Mouse (Mus musculus) testis, adult 2 months (tissue): ENCODE results near the gene Heg1. TPM values are rescaled to one million over a fixed set of nuclear protein-coding genes. Genes with fewer than 3 reads are reported as not detected.

Source experiments
- H3K27ac ChIP-seq: fragments of 200-500 bp; 2 replicates; pipeline ENCODE4 v1.5.1; 2012; ENCODE audit warnings: low read depth, low read length; ENCODE audit not compliant: control insufficient read depth, insufficient read depth
- H3K27me3 ChIP-seq: fragments of 200-500 bp; 2 replicates; pipeline ENCODE4 v1.6.1; 2012; ENCODE audit warnings: mild to moderate bottlenecking, low read length, moderate library complexity; ENCODE audit not compliant: control insufficient read depth, insufficient read depth
- H3K36me3 ChIP-seq: fragments of 200-500 bp; 2 replicates; pipeline ENCODE4 v1.6.1; 2012; ENCODE audit warnings: mild to moderate bottlenecking, low read length; ENCODE audit not compliant: control insufficient read depth, insufficient read depth
- H3K4me1 ChIP-seq: fragments of 200-500 bp; 2 replicates; pipeline ENCODE4 v1.6.1; 2012; ENCODE audit warnings: low read length; ENCODE audit not compliant: control insufficient read depth, insufficient read depth
- H3K4me3 ChIP-seq: fragments of 200-500 bp; 2 replicates; pipeline ENCODE4 v1.5.1; 2012; ENCODE audit warnings: low read depth, mild to moderate bottlenecking, low read length, moderate library complexity, mixed read lengths; ENCODE audit not compliant: control insufficient read depth
- CTCF ChIP-seq: fragments of 200-500 bp; IDR thresholded peaks from 2 replicates; pipeline ENCODE4 v1.5.1; 2012; ENCODE audit warnings: low read depth, mild to moderate bottlenecking, inconsistent platforms, low read length, moderate library complexity; ENCODE audit not compliant: control insufficient read depth, insufficient read depth, insufficient replicate concordance
- POLR2A ChIP-seq: fragments of 200-500 bp; IDR thresholded peaks from 2 replicates; pipeline ENCODE4 v1.6.1; 2012; ENCODE audit warnings: low read depth, mild to moderate bottlenecking, inconsistent platforms, low read length, moderate library complexity; ENCODE audit not compliant: control insufficient read depth
- polyA plus RNA-seq: library from polyadenylated mRNA; depleted of rRNA; stranded (reverse); fragments of >200 nt; gene quantifications from 2 replicates; pipeline ENCODE4 v1.2.3, GENCODE M21; 2012

The Heg1 gene
- polyA plus RNA-seq, 1 experiment: 12.9 TPM

DNA sequence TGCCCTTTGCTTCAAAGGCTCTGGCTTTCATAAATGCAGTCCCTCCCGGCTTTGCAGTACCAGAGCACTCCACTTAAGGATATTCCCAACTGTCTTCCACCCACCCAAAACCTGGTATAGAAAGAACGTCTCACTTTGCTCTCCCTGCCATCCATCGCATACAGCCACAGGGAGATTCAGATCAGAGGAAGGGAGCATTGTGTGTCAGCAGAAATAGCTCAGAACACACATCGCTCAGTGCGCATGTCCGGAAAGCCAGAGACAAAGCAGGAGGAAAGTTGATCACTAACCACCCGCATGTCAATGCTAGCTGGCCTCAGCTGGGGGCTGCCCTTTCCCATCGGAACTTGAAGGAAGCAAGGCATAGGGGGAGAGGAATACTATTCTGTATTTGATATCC is 71.1 kb downstream of the Heg1 start:
- Histone ChIP-seq H3K27ac (no peak overlapping the region), H3K4me3 (no peak overlapping the region), H3K36me3 (no peaks in the 10 kb centered on the region), H3K4me1 (peaks cover 8% of the 10 kb centered on the region), H3K27me3 (no peaks in the 10 kb centered on the region)
- no peak for TF ChIP-seq CTCF
- TF ChIP-seq POLR2A: no peak

DNA sequence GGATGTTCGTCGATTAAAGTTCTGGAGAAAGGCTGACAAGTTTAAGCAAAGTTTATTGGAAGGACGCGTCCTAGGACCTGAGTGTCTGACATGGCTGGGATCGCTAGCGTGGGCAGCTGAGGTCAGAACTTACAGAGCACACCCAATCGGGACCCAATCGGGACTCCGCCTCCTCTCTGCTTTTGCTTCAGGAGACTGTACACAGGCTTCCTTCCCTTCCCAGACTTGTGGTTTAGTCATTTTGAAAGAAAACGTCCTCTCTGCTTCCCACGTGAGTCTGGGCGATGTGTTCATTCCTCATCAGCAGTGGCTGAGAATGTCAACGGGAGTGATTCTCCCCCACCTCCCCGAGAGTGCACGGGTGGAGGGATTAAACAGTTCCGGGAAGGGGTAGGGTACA is 71.8 kb downstream of the Heg1 start:
- Histone ChIP-seq H3K36me3 (no peaks in the 10 kb centered on the region), H3K27ac (no peak overlapping the region), H3K27me3 (no peaks in the 10 kb centered on the region), H3K4me3 (no peak overlapping the region), H3K4me1 (peaks cover 13% of the 10 kb centered on the region)
- TF ChIP-seq CTCF: no peak
- TF ChIP-seq POLR2A: no peak

DNA sequence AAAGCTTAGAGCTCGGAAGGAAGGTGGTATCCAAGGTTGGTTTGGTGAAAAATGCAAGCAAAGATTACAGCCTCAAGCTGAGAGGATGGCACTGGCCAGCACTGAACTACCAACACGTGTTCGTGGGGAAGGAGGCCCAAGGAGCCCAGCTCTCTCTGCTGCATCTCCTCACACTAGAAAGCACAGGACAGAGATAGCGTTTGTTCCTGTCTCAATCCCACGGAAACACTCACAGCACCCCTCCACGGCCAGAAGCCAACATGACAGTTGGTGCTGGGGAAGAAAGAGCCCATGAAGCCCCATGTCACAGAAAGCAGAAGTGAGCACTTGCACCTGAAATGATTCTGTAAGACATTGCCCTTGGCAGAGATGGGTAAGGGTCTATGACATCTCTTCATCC is 72.2 kb downstream of the Heg1 start:
- TF ChIP-seq CTCF: no peak
- no peak for TF ChIP-seq POLR2A
- no peaks in the 10 kb centered on the region for H3K27me3 ChIP-seq
- H3K4me1 ChIP-seq: peaks cover 10% of the 10 kb centered on the region
- H3K27ac ChIP-seq: no peak overlapping the region
- no peaks in the 10 kb centered on the region for H3K36me3 ChIP-seq
- no peak overlapping the region for H3K4me3 ChIP-seq

DNA sequence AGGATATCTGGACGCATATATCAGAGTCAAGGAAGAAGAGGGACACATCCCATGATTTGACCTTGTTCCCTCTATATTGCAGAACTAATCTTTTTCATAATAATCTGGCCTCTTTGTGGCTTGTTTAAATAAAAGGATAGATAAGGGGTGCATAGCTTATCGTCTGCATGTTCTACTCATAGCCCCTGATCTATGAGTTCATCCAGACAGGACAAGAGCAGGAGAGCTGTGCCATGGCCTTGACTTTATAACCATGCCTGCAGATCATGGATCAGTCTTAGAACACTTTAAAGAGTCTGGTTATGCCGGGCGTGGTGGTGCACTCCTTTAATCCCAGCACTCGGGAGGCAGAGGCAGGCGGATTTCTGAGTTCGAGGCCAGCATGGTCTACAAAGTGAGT is 75.0 kb downstream of the Heg1 start:
- TF ChIP-seq CTCF (no peak), POLR2A (no peak)
- H3K36me3 ChIP-seq: no peaks in the 10 kb centered on the region
- H3K27me3 ChIP-seq: no peaks in the 10 kb centered on the region
- peaks cover 6% of the 10 kb centered on the region for H3K4me1 ChIP-seq
- no peak overlapping the region for H3K27ac ChIP-seq
- no peak overlapping the region for H3K4me3 ChIP-seq

- Histone ChIP-seq H3K27me3 (no peaks in the 10 kb centered on the region), H3K4me3 (no peak overlapping the region), H3K4me1 (peaks cover 6% of the 10 kb centered on the region), H3K36me3 (no peaks in the 10 kb centered on the region), H3K27ac (no peak overlapping the region)
- TF ChIP-seq CTCF (no peak), POLR2A (no peak)
Observed at GRCm38 (mm10) chr16:33760542-33760941, 76.4 kb downstream of the Heg1 start.

DNA sequence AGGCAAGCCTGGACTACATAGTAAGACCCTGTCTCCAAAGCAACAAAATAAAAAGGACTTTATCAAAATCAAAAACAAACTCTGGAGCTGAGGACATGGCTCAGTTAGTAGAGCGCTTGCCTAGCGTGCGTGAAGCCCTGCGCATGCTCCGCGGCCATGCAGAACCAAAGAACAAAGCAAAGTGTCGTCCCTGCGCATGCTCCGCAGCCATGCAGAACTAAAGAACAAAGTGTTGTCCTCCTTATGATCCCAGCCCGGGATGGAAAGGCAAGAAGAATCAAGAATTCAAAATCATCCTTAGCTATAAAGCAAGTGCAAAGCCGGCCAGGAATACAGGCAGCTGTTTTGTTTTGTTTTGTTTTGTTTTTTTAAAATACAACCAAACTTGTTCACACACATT is 76.8 kb downstream of the Heg1 start:
- H3K4me3 ChIP-seq: no peak overlapping the region
- no peaks in the 10 kb centered on the region for H3K27me3 ChIP-seq
- H3K36me3 ChIP-seq: no peaks in the 10 kb centered on the region
- no peak overlapping the region for H3K27ac ChIP-seq
- H3K4me1 ChIP-seq: peaks cover 6% of the 10 kb centered on the region
- TF ChIP-seq CTCF (no peak), POLR2A (no peak)

DNA sequence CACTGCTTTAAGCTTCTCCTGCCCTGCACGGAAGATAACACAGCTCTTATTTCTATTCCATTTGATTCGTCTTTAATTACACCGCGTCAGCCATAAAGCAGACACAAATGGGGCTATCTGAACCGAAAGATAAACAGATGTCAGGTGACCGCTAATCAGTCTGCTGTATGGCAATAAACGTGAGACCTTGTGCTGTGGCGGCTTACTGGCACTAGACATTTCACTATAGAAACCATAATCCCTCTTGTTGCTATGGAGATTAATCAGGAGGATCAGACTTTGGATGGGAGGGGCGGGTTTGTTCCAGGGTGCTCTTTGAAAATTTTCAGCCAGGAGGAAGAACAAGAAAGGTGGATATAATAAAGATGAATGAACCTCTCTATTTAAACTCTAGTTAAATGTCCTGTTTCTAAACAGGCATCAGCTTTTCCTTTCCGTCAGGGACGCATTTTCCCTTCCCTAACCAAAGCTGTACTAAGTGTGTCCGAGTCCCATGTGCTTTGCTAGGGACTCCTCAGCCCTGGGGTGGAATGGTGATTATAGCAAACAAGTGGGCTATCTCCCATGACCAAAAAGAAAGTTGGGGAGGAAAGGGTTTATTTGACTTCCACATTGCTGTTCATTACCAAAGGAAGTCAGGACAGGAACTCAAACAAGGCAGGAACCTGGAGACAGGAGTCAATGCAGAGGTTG is 80.5 kb downstream of the Heg1 start:
- no peaks in the 10 kb centered on the region for H3K36me3 ChIP-seq
- H3K27me3 ChIP-seq: no peaks in the 10 kb centered on the region
- peaks cover 22% of the 10 kb centered on the region for H3K4me1 ChIP-seq
- TF ChIP-seq CTCF (no peak), POLR2A (no peak)
- H3K27ac ChIP-seq: no peak overlapping the region
- H3K4me3 ChIP-seq: no peak overlapping the region
